Mouse (Mus musculus) heart, adult 2 months (tissue): ENCODE data around the gene Vegfb.

Source experiments
- CTCF ChIP-seq: fragments of 200-600 bp; IDR thresholded peaks from 2 replicates; pipeline ENCODE4 v1.8.1; 2022; ENCODE audit warnings: antibody characterized with exemption, mild to moderate bottlenecking, moderate library complexity
- EP300 ChIP-seq: fragments of 200-500 bp; IDR thresholded peaks from 2 replicates; pipeline ENCODE4 v1.6.1; 2011; ENCODE audit warnings: low read depth, low read length, control low read depth; ENCODE audit not compliant: insufficient read depth
- POLR2A ChIP-seq: fragments of 200-500 bp; IDR thresholded peaks from 2 replicates; pipeline ENCODE4 v1.6.1; 2011; ENCODE audit warnings: mild to moderate bottlenecking, low read depth, low read length, control low read depth; ENCODE audit not compliant: insufficient read depth

GRCm38 (mm10) chr19:6977759-6978638 lies 9.5 kb downstream of the Vegfb start:
- TF ChIP-seq POLR2A (no peak), CTCF (no peak), EP300 (no peak)
